Mouse (Mus musculus) hindbrain, embryonic 13.5 days (tissue): ENCODE measurements at regions not wholly inside any gene's neighbourhood (a gene's known extent, or its start where the extent isn't known, plus 50 kb on each side); places are given as distances from the start of the nearest gene placed in this dataset.
A peak's percentile ranks its signal among the peaks of the same experiment; 100 is the strongest.

Experiments used
- ATAC-seq: fragments of 200-750 bp; cut with Nextera tagmentation; 2 replicates; pipeline ENCODE4 v1.8.0; 2017; ENCODE audit warnings: moderate TSS enrichment; ENCODE audit not compliant: low FRiP score
- H3K27ac ChIP-seq: fragments of 300-500 bp; sonication (generic); 2 replicates; pipeline ENCODE4 v1.5.1; 2015; ENCODE audit warnings: inconsistent platforms, mild to moderate bottlenecking, moderate library complexity
- H3K27me3 ChIP-seq: fragments of 300-500 bp; sonication (generic); 2 replicates; pipeline ENCODE4 v1.6.1; 2015; ENCODE audit warnings: mild to moderate bottlenecking, inconsistent platforms
- H3K36me3 ChIP-seq: fragments of 300-500 bp; sonication (generic); 2 replicates; pipeline ENCODE4 v1.6.1; 2015; ENCODE audit warnings: mild to moderate bottlenecking, inconsistent platforms
- H3K4me1 ChIP-seq: fragments of 300-500 bp; sonication (generic); replicated peaks from 2 replicates; pipeline ENCODE4 v1.6.1; 2015; ENCODE audit warnings: inconsistent platforms
- H3K4me2 ChIP-seq: fragments of 300-500 bp; sonication (generic); 2 replicates; pipeline ENCODE4 v1.6.1; 2015; ENCODE audit warnings: inconsistent platforms, mild to moderate bottlenecking, moderate library complexity
- H3K4me3 ChIP-seq: fragments of 300-500 bp; sonication (generic); 2 replicates; pipeline ENCODE4 v1.5.1; 2015; ENCODE audit warnings: mild to moderate bottlenecking, inconsistent platforms
- H3K9ac ChIP-seq: fragments of 300-500 bp; sonication (generic); 2 replicates; pipeline ENCODE4 v1.6.1; 2015; ENCODE audit warnings: mild to moderate bottlenecking, inconsistent platforms
- H3K9me3 ChIP-seq: fragments of 300-500 bp; sonication (generic); 2 replicates; pipeline ENCODE4 v1.6.1; 2016; ENCODE audit warnings: inconsistent platforms
- WGBS: fragments of 180-500 bp; shearing (Covaris S2); methylation state at CpG from one replicate; pipeline ENCODE4 v1.1.7; 2015; 5-methylcytosine and 5-hydroxymethylcytosine counted together

DNA sequence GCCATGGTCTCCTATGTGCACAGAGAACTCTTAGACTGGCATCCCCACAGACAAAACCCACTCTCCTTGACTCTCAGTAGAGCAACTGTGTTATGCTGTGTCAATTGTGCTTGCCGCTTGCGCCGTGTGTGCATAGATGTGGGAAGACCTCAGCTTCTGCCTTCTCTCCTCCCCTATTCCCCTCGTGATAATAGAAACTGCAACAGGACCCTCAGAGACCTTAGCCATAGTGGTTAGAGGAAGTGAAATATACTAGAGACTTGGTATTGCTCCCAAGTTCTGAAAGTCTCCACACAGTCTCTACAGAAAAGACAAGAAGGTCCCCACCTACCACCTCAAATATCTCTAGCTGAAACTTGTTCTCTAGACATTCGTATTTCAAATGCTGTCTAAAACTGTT is 188.2 kb upstream of the Hmga2 start:
- Histone ChIP-seq H3K36me3 (no peaks in the 10 kb centered on the region), H3K4me1 (no peaks in the 10 kb centered on the region), H3K9me3 (no peaks in the 10 kb centered on the region), H3K4me2 (no peak overlapping the region), H3K27me3 (no peaks in the 10 kb centered on the region), H3K4me3 (no peak overlapping the region), H3K27ac (no peak overlapping the region), H3K9ac (no peak overlapping the region)
- WGBS, result 90% methylated on average over 5 of the region's 5 CpGs
- ATAC-seq, result no peak

GRCm38 (mm10) chr10:120663396-120663795 is 187.1 kb upstream of the Hmga2 start:
- Histone ChIP-seq H3K27ac (no peak overlapping the region), H3K27me3 (no peaks in the 10 kb centered on the region)
- 78% methylated on average over 11 of the region's 11 CpGs for WGBS

DNA sequence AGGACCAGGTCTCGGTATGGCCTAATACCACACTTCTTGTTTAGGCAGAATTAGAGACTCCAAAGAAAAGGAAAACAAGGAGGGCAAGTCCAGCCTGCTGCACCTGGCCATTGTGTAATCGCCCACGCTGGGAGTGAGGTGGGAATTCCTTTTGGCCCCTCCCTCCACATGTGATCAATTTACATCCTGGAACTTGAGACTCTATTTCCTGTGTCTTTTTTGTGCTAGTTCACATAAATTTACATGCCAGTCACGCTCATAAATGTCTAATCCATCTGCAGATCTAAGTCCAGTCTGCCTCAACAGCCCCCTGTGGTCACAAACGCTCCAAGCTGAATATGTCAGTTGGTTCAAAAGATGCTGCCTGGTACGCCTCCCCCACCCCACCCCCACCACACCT is 184.2 kb upstream of the Hmga2 start:
- H3K4me3 ChIP-seq, result no peak overlapping the region
- H3K4me2 ChIP-seq, result no peak overlapping the region
- no peaks in the 10 kb centered on the region for H3K9me3 ChIP-seq
- WGBS, result 51% methylated on average over 6 of the region's 6 CpGs
- H3K9ac ChIP-seq, result no peak overlapping the region
- no peak for ATAC-seq
- H3K27me3 ChIP-seq, result no peaks in the 10 kb centered on the region
- H3K36me3 ChIP-seq, result no peaks in the 10 kb centered on the region
- H3K4me1 ChIP-seq, result no peaks in the 10 kb centered on the region
- H3K27ac ChIP-seq, result no peak overlapping the region

More at GRCm38 (mm10) chr10:120663396-120663795, 187.1 kb upstream of the Hmga2 start:
- no peaks in the 10 kb centered on the region for H3K9me3 ChIP-seq
- no peak for ATAC-seq
- no peak overlapping the region for H3K9ac ChIP-seq
- no peaks in the 10 kb centered on the region for H3K36me3 ChIP-seq
- no peaks in the 10 kb centered on the region for H3K4me1 ChIP-seq
- H3K4me3 ChIP-seq, result no peak overlapping the region
- H3K4me2 ChIP-seq, result no peak overlapping the region

DNA sequence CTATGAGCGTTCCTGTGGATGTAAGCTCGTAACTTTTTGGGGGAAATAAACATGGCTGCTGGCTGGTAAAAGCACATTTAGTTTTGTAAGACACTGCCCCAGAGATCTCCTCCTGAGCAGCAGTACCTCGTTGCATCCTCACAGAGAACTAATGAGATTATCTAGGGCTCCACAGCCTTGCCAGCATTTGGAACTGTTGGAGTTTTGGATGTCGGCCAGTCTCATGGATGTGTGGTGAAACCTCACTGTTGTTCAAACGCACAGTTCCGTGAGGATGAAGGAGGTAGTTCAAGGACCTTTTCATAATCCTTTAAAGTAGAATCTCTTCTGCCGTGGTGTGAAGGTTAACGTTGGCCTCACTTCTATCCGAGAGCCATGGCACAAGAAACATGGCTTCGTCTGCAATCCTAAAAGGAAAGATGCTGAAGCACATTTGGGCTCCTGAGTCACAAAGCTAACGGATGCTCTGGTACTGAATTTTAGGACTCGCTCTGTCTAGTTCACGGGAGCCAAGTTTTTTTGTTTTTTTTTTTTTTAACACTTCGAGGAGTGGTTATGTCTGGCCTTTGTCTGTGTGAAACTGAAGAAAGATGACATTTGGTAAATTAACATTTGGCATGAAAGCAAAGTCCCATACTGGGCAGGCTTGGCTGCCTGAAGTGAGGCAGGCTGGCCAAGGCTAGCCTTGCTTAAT is 179.1 kb upstream of the Hmga2 start:
- Histone ChIP-seq H3K4me2 (no peak overlapping the region), H3K27me3 (no peaks in the 10 kb centered on the region), H3K36me3 (no peaks in the 10 kb centered on the region), H3K4me1 (no peaks in the 10 kb centered on the region; the same call in 1 of the 2 replicates), H3K9ac (no peak overlapping the region), H3K27ac (no peak overlapping the region), H3K4me3 (no peak overlapping the region), H3K9me3 (peaks cover 2% of the 10 kb centered on the region; the same call in 1 of the 2 replicates)
- 82% methylated on average over 14 of the region's 14 CpGs for WGBS
- ATAC-seq, result no peak

GRCm38 (mm10) chr10:120652525-120653215 is 176.4 kb upstream of the Hmga2 start:
- Histone ChIP-seq H3K4me2 (no peak overlapping the region), H3K4me3 (no peak overlapping the region), H3K9ac (no peak overlapping the region), H3K27ac (no peak overlapping the region), H3K27me3 (no peaks in the 10 kb centered on the region), H3K36me3 (no peaks in the 10 kb centered on the region), H3K9me3 (peaks cover 3% of the 10 kb centered on the region; the same call in 1 of the 2 replicates), H3K4me1 (peaks cover 7% of the 10 kb centered on the region)
- no peak for ATAC-seq
- 93% methylated on average over 6 of the region's 6 CpGs for WGBS

- no peak for ATAC-seq
- H3K4me2 ChIP-seq, result no peak overlapping the region
- no peaks in the 10 kb centered on the region for H3K27me3 ChIP-seq
- WGBS, result 89% methylated on average over 5 of the region's 5 CpGs
- no peak overlapping the region for H3K4me3 ChIP-seq
- no peak overlapping the region for H3K27ac ChIP-seq
- no peak overlapping the region for H3K9ac ChIP-seq
- no peaks in the 10 kb centered on the region for H3K36me3 ChIP-seq
- H3K4me1 ChIP-seq, result peaks cover 14% of the 10 kb centered on the region
- H3K9me3 ChIP-seq, result peaks cover 3% of the 10 kb centered on the region; the same call in 1 of the 2 replicates
These were observed 175.6 kb upstream of the Hmga2 start for GRCm38 (mm10) chr10:120651845-120652244.

DNA sequence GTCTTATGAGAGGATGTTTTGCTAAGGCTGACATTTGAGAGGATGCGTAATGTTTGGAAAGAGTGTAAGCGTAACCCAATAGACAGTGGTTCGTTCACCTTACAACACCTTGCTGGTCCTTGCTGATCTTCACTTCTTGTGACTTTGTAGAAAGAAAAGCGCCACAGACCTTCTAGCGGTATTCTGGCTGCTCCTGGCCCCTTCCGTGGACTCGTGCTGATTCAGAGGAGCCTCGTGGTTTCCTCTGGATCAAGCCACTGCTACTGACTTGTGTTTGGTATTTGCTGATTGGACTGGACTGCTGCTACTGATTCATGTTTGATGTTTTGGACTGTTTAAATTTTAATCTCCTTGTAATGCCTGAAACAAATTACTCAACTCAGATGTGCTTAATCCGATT is 174.1 kb upstream of the Hmga2 start:
- Histone ChIP-seq H3K4me3 (no peak overlapping the region), H3K9ac (no peak overlapping the region), H3K9me3 (peaks cover 3% of the 10 kb centered on the region; the same call in 1 of the 2 replicates), H3K4me2 (no peak overlapping the region), H3K27me3 (no peaks in the 10 kb centered on the region), H3K4me1 (peaks cover 21% of the 10 kb centered on the region), H3K27ac (no peak overlapping the region), H3K36me3 (no peaks in the 10 kb centered on the region)
- no peak for ATAC-seq
- WGBS, result 94% methylated on average over 9 of the region's 9 CpGs

GRCm38 (mm10) chr10:120648741-120649140 is 172.5 kb upstream of the Hmga2 start:
- no peak overlapping the region for H3K27ac ChIP-seq
- no peak overlapping the region for H3K4me3 ChIP-seq
- H3K4me2 ChIP-seq, result no peak overlapping the region
- ATAC-seq, result no peak
- H3K27me3 ChIP-seq, result no peaks in the 10 kb centered on the region
- no peaks in the 10 kb centered on the region for H3K36me3 ChIP-seq
- peaks cover 21% of the 10 kb centered on the region for H3K4me1 ChIP-seq
- peaks cover 3% of the 10 kb centered on the region; the same call in 1 of the 2 replicates for H3K9me3 ChIP-seq
- WGBS, result 43% methylated on average over 3 of the region's 3 CpGs
- no peak overlapping the region for H3K9ac ChIP-seq

GRCm38 (mm10) chr10:120648031-120648430 is 171.8 kb upstream of the Hmga2 start:
- Histone ChIP-seq H3K4me2 (no peak overlapping the region), H3K4me1 (peaks cover 21% of the 10 kb centered on the region), H3K4me3 (no peak overlapping the region), H3K36me3 (no peaks in the 10 kb centered on the region), H3K27ac (no peak overlapping the region), H3K27me3 (no peaks in the 10 kb centered on the region), H3K9me3 (peaks cover 3% of the 10 kb centered on the region; the same call in 1 of the 2 replicates), H3K9ac (no peak overlapping the region)
- WGBS, result 53% methylated on average over 7 of the region's 7 CpGs
- no peak for ATAC-seq

DNA sequence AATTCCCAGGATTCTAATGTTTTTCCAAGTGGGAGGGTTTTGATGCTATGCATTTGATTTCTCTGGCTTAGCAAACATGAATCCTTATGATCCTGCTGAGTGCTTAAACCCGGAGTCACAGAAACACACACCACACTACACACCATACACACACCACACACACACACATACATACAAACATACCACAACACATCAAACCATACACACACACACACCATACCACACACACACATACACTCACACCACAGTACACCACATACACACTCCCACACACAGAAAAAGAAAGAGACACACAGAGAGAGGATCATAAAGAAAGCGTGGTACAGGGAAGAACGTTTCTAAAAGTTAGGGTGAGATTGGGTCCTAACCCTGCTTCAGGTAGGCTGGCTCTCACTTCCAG is 171.1 kb upstream of the Hmga2 start:
- no peak for ATAC-seq
- WGBS, result 60% methylated on average over 3 of the region's 3 CpGs

GRCm38 (mm10) chr10:120646862-120647311 is 170.6 kb upstream of the Hmga2 start:
- 2% methylated on average over 14 of the region's 14 CpGs for WGBS
- H3K27me3 ChIP-seq, result no peaks in the 10 kb centered on the region
- peak; percentile 74; the same call in 1 of the 2 replicates for ATAC-seq
- 0 out of 2 replicates have a peak overlapping the region, but pooled peaks have one; percentile 40 for H3K9ac ChIP-seq
- H3K9me3 ChIP-seq, result peaks cover 3% of the 10 kb centered on the region; the same call in 1 of the 2 replicates
- peak overlapping the region; percentile 45 for H3K4me2 ChIP-seq
- no peaks in the 10 kb centered on the region for H3K36me3 ChIP-seq
- H3K4me1 ChIP-seq, result peaks cover 21% of the 10 kb centered on the region
- H3K4me3 ChIP-seq, result peak overlapping the region; percentile 13
- peak overlapping the region; percentile 53 for H3K27ac ChIP-seq

More for the DNA sequence above, 171.1 kb upstream of the Hmga2 start:
- no peak overlapping the region for H3K9ac ChIP-seq
- peak overlapping the region; percentile 36; the same call in 1 of the 2 replicates for H3K27ac ChIP-seq
- peaks cover 3% of the 10 kb centered on the region; the same call in 1 of the 2 replicates for H3K9me3 ChIP-seq
- H3K4me2 ChIP-seq, result peak overlapping the region; percentile 45
- peak overlapping the region; percentile 13; the same call in 1 of the 2 replicates for H3K4me3 ChIP-seq
- H3K27me3 ChIP-seq, result no peaks in the 10 kb centered on the region
- H3K36me3 ChIP-seq, result no peaks in the 10 kb centered on the region
- H3K4me1 ChIP-seq, result peaks cover 21% of the 10 kb centered on the region

GRCm38 (mm10) chr10:120640847-120641246 is 164.6 kb upstream of the Hmga2 start:
- Histone ChIP-seq H3K36me3 (no peaks in the 10 kb centered on the region), H3K4me2 (no peak overlapping the region), H3K9ac (no peak overlapping the region), H3K4me3 (no peak overlapping the region), H3K27ac (no peak overlapping the region), H3K4me1 (peaks cover 11% of the 10 kb centered on the region), H3K27me3 (no peaks in the 10 kb centered on the region), H3K9me3 (no peaks in the 10 kb centered on the region)
- no peak for ATAC-seq
- WGBS, result 68% methylated on average over 5 of the region's 5 CpGs
